Mouse (Mus musculus): ENCODE results near the gene Zfhx3.

Zfhx3 gene

GRCm38 (mm10) chr8:108440476-108440875 lies 498.0 kb downstream of the Zfhx3 start:
- no peak for DNase-seq (ENCODE audit: low read depth, low spot score)

GRCm38 (mm10) chr8:108450847-108451246 lies 508.4 kb downstream of the Zfhx3 start:
- DNase-seq (ENCODE audit: low read depth, low spot score) = no peak

GRCm38 (mm10) chr8:108454561-108455311 lies 512.3 kb downstream of the Zfhx3 start:
- no peak for DNase-seq (ENCODE audit: low read depth, low spot score)

- DNase-seq (ENCODE audit: low read depth, low spot score) = no peak
These were observed 524.2 kb downstream of the Zfhx3 start for GRCm38 (mm10) chr8:108466653-108467052.

- no peak for DNase-seq (ENCODE audit: low read depth, low spot score)
These were observed 525.0 kb downstream of the Zfhx3 start for GRCm38 (mm10) chr8:108467172-108468035.

GRCm38 (mm10) chr8:108470269-108470668 lies 527.8 kb downstream of the Zfhx3 start:
- no peak for DNase-seq (ENCODE audit: low read depth, low spot score)

GRCm38 (mm10) chr8:108474556-108474955 lies 532.1 kb downstream of the Zfhx3 start:
- no peak for DNase-seq (ENCODE audit: low read depth, low spot score)

GRCm38 (mm10) chr8:108478131-108478530 lies 535.7 kb downstream of the Zfhx3 start:
- DNase-seq (ENCODE audit: low read depth, low spot score) = no peak

GRCm38 (mm10) chr8:108480141-108480540 lies 537.7 kb downstream of the Zfhx3 start:
- no peak for DNase-seq (ENCODE audit: low read depth, low spot score)

- DNase-seq (ENCODE audit: low read depth, low spot score) = peak; percentile 71
These were observed 538.8 kb downstream of the Zfhx3 start for GRCm38 (mm10) chr8:108481167-108481815.

GRCm38 (mm10) chr8:108496101-108496500 lies 553.7 kb downstream of the Zfhx3 start:
- no peak for DNase-seq (ENCODE audit: low read depth, low spot score)

GRCm38 (mm10) chr8:108506779-108507178 lies 564.3 kb downstream of the Zfhx3 start:
- DNase-seq (ENCODE audit: low read depth, low spot score) = no peak

GRCm38 (mm10) chr8:108507769-108508168 lies 565.3 kb downstream of the Zfhx3 start:
- no peak for DNase-seq (ENCODE audit: low read depth, low spot score)

GRCm38 (mm10) chr8:108510641-108511325 lies 568.3 kb downstream of the Zfhx3 start:
- peak; percentile 9 for DNase-seq (ENCODE audit: low read depth, low spot score)

GRCm38 (mm10) chr8:108518116-108518515 lies 575.7 kb downstream of the Zfhx3 start:
- no peak for DNase-seq (ENCODE audit: low read depth, low spot score)

GRCm38 (mm10) chr8:108522050-108522449 lies 579.6 kb downstream of the Zfhx3 start:
- DNase-seq (ENCODE audit: low read depth, low spot score) = no peak

GRCm38 (mm10) chr8:108529421-108529820 lies 587.0 kb downstream of the Zfhx3 start:
- no peak for DNase-seq (ENCODE audit: low read depth, low spot score)

GRCm38 (mm10) chr8:108535121-108535876 lies 592.9 kb downstream of the Zfhx3 start:
- no peak for DNase-seq (ENCODE audit: low read depth, low spot score)

- DNase-seq (ENCODE audit: low read depth, low spot score) = no peak
These were observed 593.7 kb downstream of the Zfhx3 start for GRCm38 (mm10) chr8:108536186-108536585.

GRCm38 (mm10) chr8:108536911-108537351 lies 594.5 kb downstream of the Zfhx3 start:
- DNase-seq (ENCODE audit: low read depth, low spot score) = no peak
